Mouse (Mus musculus) erythroid progenitor cell, adult 5-6 weeks (primary cell): ENCODE measurements around the gene Atp6v1g2. TPM values are rescaled to one million over a fixed set of nuclear protein-coding genes. Genes with fewer than 3 reads are reported as not detected.

ENCODE experiments used
- ATAC-seq: replicated peaks from 2 replicates; pipeline ENCODE4 v1.8.0; 2016; ENCODE audit warnings: moderate number of reproducible peaks, mild to moderate bottlenecking, moderate TSS enrichment, inconsistent platforms; ENCODE audit not compliant: poor library complexity, low FRiP score, severe bottlenecking
- total RNA-seq, 2 experiments: library from RNA; stranded (forward) in 1 of 2; stranded (reverse) in 1 of 2; fragments of 150-400 nt in 1 of 2; fragments of 186-747, 209-891 nt in 1 of 2; gene quantifications; 2 replicates each; pipeline versions ENCODE4 v1.2.3 to v1.2.4; 2015 to 2017; ENCODE audit warnings: low replicate concordance in 2 of 2

Atp6v1g2 gene
- total RNA-seq, 2 experiments from 2014 or later = not detected

GRCm38 (mm10) chr17:35272249-35272648 lies 38.8 kb downstream of the Atp6v1g2 start:
- ATAC-seq = no peak

- peak; percentile 88 for ATAC-seq
Observed at GRCm38 (mm10) chr17:35274770-35275169, 41.3 kb downstream of the Atp6v1g2 start.

GRCm38 (mm10) chr17:35276304-35276864 lies 42.9 kb downstream of the Atp6v1g2 start:
- no peak for ATAC-seq

- no peak for ATAC-seq
Observed at GRCm38 (mm10) chr17:35278049-35278448, 44.6 kb downstream of the Atp6v1g2 start.

- no peak for ATAC-seq
Observed at GRCm38 (mm10) chr17:35278957-35279688, 45.7 kb downstream of the Atp6v1g2 start.

- no peak for ATAC-seq
Observed at GRCm38 (mm10) chr17:35280276-35280675, 46.8 kb downstream of the Atp6v1g2 start.

- no peak for ATAC-seq
Observed at GRCm38 (mm10) chr17:35285431-35285830, 52.0 kb downstream of the Atp6v1g2 start.

Other genes with a start within 250 kb of the Atp6v1g2 start
Only the 30 nearest of the 35 such genes appear.
- gene Msh5, start 186.9 kb upstream of the Atp6v1g2 start, total RNA-seq (2015; ENCODE audit: low replicate concordance) = 36.9 and 39.6 TPM in 2 replicates
- gene Msh5, start 186.9 kb upstream of the Atp6v1g2 start, total RNA-seq (2017; ENCODE audit: low replicate concordance) = 27.3 and 50.9 TPM in 2 replicates
- 91.0 and 110 TPM in 2 replicates for gene Clic1, start 183.7 kb upstream of the Atp6v1g2 start, total RNA-seq (2015; ENCODE audit: low replicate concordance)
- 68.3 and 95.5 TPM in 2 replicates for gene Clic1, start 183.7 kb upstream of the Atp6v1g2 start, total RNA-seq (2017; ENCODE audit: low replicate concordance)
- gene Ddah2, start 174.6 kb upstream of the Atp6v1g2 start, total RNA-seq (2015; ENCODE audit: low replicate concordance) = 2.1 TPM in 1 of 2 replicates, not detected in the other
- gene Ddah2, start 174.6 kb upstream of the Atp6v1g2 start, total RNA-seq (2017; ENCODE audit: low replicate concordance) = 1.5 and 5.6 TPM in 2 replicates
- gene Ly6g6c, start 168.3 kb upstream of the Atp6v1g2 start, total RNA-seq (2015; ENCODE audit: low replicate concordance) = not detected in 2 replicates
- not detected in 2 replicates for gene Ly6g6c, start 168.3 kb upstream of the Atp6v1g2 start, total RNA-seq (2017; ENCODE audit: low replicate concordance)
- 1.1 TPM in 1 of 2 replicates, not detected in the other for gene Mpig6b, start 167.5 kb upstream of the Atp6v1g2 start, total RNA-seq (2015; ENCODE audit: low replicate concordance)
- gene Mpig6b, start 167.5 kb upstream of the Atp6v1g2 start, total RNA-seq (2017; ENCODE audit: low replicate concordance) = not detected in 2 replicates
- gene Ly6g6e, start 156.8 kb upstream of the Atp6v1g2 start, total RNA-seq (2015; ENCODE audit: low replicate concordance) = not detected in 2 replicates
- not detected in 2 replicates for gene Ly6g6e, start 156.8 kb upstream of the Atp6v1g2 start, total RNA-seq (2017; ENCODE audit: low replicate concordance)
- gene Ly6g6d, start 155.6 kb upstream of the Atp6v1g2 start, total RNA-seq (2015; ENCODE audit: low replicate concordance) = not detected in 2 replicates
- gene Ly6g6d, start 155.6 kb upstream of the Atp6v1g2 start, total RNA-seq (2017; ENCODE audit: low replicate concordance) = not detected in 2 replicates
- gene Ly6g6f, start 148.1 kb upstream of the Atp6v1g2 start, total RNA-seq (2015; ENCODE audit: low replicate concordance) = 3.8 TPM in 1 of 2 replicates, not detected in the other
- not detected in 2 replicates for gene Ly6g6f, start 148.1 kb upstream of the Atp6v1g2 start, total RNA-seq (2017; ENCODE audit: low replicate concordance)
- gene Abhd16a, start 144.4 kb upstream of the Atp6v1g2 start, total RNA-seq (2015; ENCODE audit: low replicate concordance) = 98.5 and 106 TPM in 2 replicates
- gene Abhd16a, start 144.4 kb upstream of the Atp6v1g2 start, total RNA-seq (2017; ENCODE audit: low replicate concordance) = 84.5 and 97.3 TPM in 2 replicates
- gene Ly6g5c, start 125.4 kb upstream of the Atp6v1g2 start, total RNA-seq (2015; ENCODE audit: low replicate concordance) = not detected in 2 replicates
- gene Ly6g5c, start 125.4 kb upstream of the Atp6v1g2 start, total RNA-seq (2017; ENCODE audit: low replicate concordance) = not detected in 2 replicates
- gene Ly6g5b, start 118.2 kb upstream of the Atp6v1g2 start, total RNA-seq (2015; ENCODE audit: low replicate concordance) = 2.2 and 8.8 TPM in 2 replicates
- gene Ly6g5b, start 118.2 kb upstream of the Atp6v1g2 start, total RNA-seq (2017; ENCODE audit: low replicate concordance) = not detected in 2 replicates
- gene Gpank1, start 112.2 kb upstream of the Atp6v1g2 start, total RNA-seq (2015; ENCODE audit: low replicate concordance) = 15.9 and 33.9 TPM in 2 replicates
- gene Gpank1, start 112.2 kb upstream of the Atp6v1g2 start, total RNA-seq (2017; ENCODE audit: low replicate concordance) = 28.9 and 49.4 TPM in 2 replicates
- 231 and 261 TPM in 2 replicates for gene Csnk2b, start 111.6 kb upstream of the Atp6v1g2 start, total RNA-seq (2015; ENCODE audit: low replicate concordance)
- gene Csnk2b, start 111.6 kb upstream of the Atp6v1g2 start, total RNA-seq (2017; ENCODE audit: low replicate concordance) = 118 and 134 TPM in 2 replicates
- gene D17H6S53E, start 107.3 kb upstream of the Atp6v1g2 start, total RNA-seq (2015; ENCODE audit: low replicate concordance) = not detected in 2 replicates
- 1.7 and 1.8 TPM in 2 replicates for gene D17H6S53E, start 107.3 kb upstream of the Atp6v1g2 start, total RNA-seq (2017; ENCODE audit: low replicate concordance)
- not detected in 2 replicates for gene Apom, start 101.6 kb upstream of the Atp6v1g2 start, total RNA-seq (2015; ENCODE audit: low replicate concordance)
- not detected in 2 replicates for gene Apom, start 101.6 kb upstream of the Atp6v1g2 start, total RNA-seq (2017; ENCODE audit: low replicate concordance)
- gene Bag6, start 98.5 kb upstream of the Atp6v1g2 start, total RNA-seq (2015; ENCODE audit: low replicate concordance) = 70.6 and 96.0 TPM in 2 replicates
- 54.5 and 81.8 TPM in 2 replicates for gene Bag6, start 98.5 kb upstream of the Atp6v1g2 start, total RNA-seq (2017; ENCODE audit: low replicate concordance)
- 227 and 234 TPM in 2 replicates for gene Prrc2a, start 68.8 kb upstream of the Atp6v1g2 start, total RNA-seq (2015; ENCODE audit: low replicate concordance)
- 42.0 and 64.3 TPM in 2 replicates for gene Prrc2a, start 68.8 kb upstream of the Atp6v1g2 start, total RNA-seq (2017; ENCODE audit: low replicate concordance)
- 14.1 and 28.1 TPM in 2 replicates for gene Aif1, start 57.6 kb upstream of the Atp6v1g2 start, total RNA-seq (2015; ENCODE audit: low replicate concordance)
- 3.3 and 32.3 TPM in 2 replicates for gene Aif1, start 57.6 kb upstream of the Atp6v1g2 start, total RNA-seq (2017; ENCODE audit: low replicate concordance)
- 34.2 and 66.2 TPM in 2 replicates for gene Lst1, start 45.2 kb upstream of the Atp6v1g2 start, total RNA-seq (2015; ENCODE audit: low replicate concordance)
- gene Lst1, start 45.2 kb upstream of the Atp6v1g2 start, total RNA-seq (2017; ENCODE audit: low replicate concordance) = 48.4 and 53.5 TPM in 2 replicates
- 1.8 and 8.0 TPM in 2 replicates for gene Ltb, start 39.2 kb upstream of the Atp6v1g2 start, total RNA-seq (2015; ENCODE audit: low replicate concordance)
- 0.30 and 10.0 TPM in 2 replicates for gene Ltb, start 39.2 kb upstream of the Atp6v1g2 start, total RNA-seq (2017; ENCODE audit: low replicate concordance)
- 9.6 and 12.6 TPM in 2 replicates for gene Tnf, start 31.7 kb upstream of the Atp6v1g2 start, total RNA-seq (2015; ENCODE audit: low replicate concordance)
- gene Tnf, start 31.7 kb upstream of the Atp6v1g2 start, total RNA-seq (2017; ENCODE audit: low replicate concordance) = 0.90 and 3.2 TPM in 2 replicates
- not detected in 2 replicates for gene Lta, start 28.3 kb upstream of the Atp6v1g2 start, total RNA-seq (2015; ENCODE audit: low replicate concordance)
- gene Lta, start 28.3 kb upstream of the Atp6v1g2 start, total RNA-seq (2017; ENCODE audit: low replicate concordance) = 0.90 TPM in 1 of 2 replicates, not detected in the other
- gene Gm16181, start 12.8 kb upstream of the Atp6v1g2 start, total RNA-seq (2015; ENCODE audit: low replicate concordance) = not detected in 2 replicates
- not detected in 2 replicates for gene Gm16181, start 12.8 kb upstream of the Atp6v1g2 start, total RNA-seq (2017; ENCODE audit: low replicate concordance)
- 0.84 and 1.1 TPM in 2 replicates for gene Nfkbil1, start 2.1 kb downstream of the Atp6v1g2 start, total RNA-seq (2015; ENCODE audit: low replicate concordance)
- 3.0 TPM in 1 of 2 replicates, not detected in the other for gene Nfkbil1, start 2.1 kb downstream of the Atp6v1g2 start, total RNA-seq (2017; ENCODE audit: low replicate concordance)
- gene Ddx39b, start 8.1 kb downstream of the Atp6v1g2 start, total RNA-seq (2015; ENCODE audit: low replicate concordance) = 169 and 179 TPM in 2 replicates
- gene Ddx39b, start 8.1 kb downstream of the Atp6v1g2 start, total RNA-seq (2017; ENCODE audit: low replicate concordance) = 80.1 and 99.9 TPM in 2 replicates
- gene H2-D1, start 29.1 kb downstream of the Atp6v1g2 start, total RNA-seq (2015; ENCODE audit: low replicate concordance) = 147 and 160 TPM in 2 replicates
- 213 and 250 TPM in 2 replicates for gene H2-D1, start 29.1 kb downstream of the Atp6v1g2 start, total RNA-seq (2017; ENCODE audit: low replicate concordance)
- not detected in 2 replicates for gene H2-Q1, start 86.7 kb downstream of the Atp6v1g2 start, total RNA-seq (2015; ENCODE audit: low replicate concordance)
- gene H2-Q1, start 86.7 kb downstream of the Atp6v1g2 start, total RNA-seq (2017; ENCODE audit: low replicate concordance) = not detected in 2 replicates
- not detected in 2 replicates for gene H2-Q2, start 108.6 kb downstream of the Atp6v1g2 start, total RNA-seq (2015; ENCODE audit: low replicate concordance)
- gene H2-Q2, start 108.6 kb downstream of the Atp6v1g2 start, total RNA-seq (2017; ENCODE audit: low replicate concordance) = not detected in 2 replicates
- 20.2 and 22.6 TPM in 2 replicates for gene H2-Q4, start 146.0 kb downstream of the Atp6v1g2 start, total RNA-seq (2015; ENCODE audit: low replicate concordance)
- gene H2-Q4, start 146.0 kb downstream of the Atp6v1g2 start, total RNA-seq (2017; ENCODE audit: low replicate concordance) = 24.5 and 26.8 TPM in 2 replicates
- 11.5 and 17.6 TPM in 2 replicates for gene H2-Q6, start 191.2 kb downstream of the Atp6v1g2 start, total RNA-seq (2015; ENCODE audit: low replicate concordance)
- 8.5 and 12.7 TPM in 2 replicates for gene H2-Q6, start 191.2 kb downstream of the Atp6v1g2 start, total RNA-seq (2017; ENCODE audit: low replicate concordance)